Mouse (Mus musculus): ENCODE measurements around the gene Gpr155. TPM values are rescaled to one million over a fixed set of nuclear protein-coding genes. Genes with fewer than 3 reads are reported as not detected.

The Gpr155 gene
- polyA plus RNA-seq, 1 experiment, result 4.6 TPM

- H3K27ac ChIP-seq (ENCODE audit: control insufficient read depth, insufficient read depth, low read depth, low read length, poor library complexity), result no peak overlapping the region
- TF ChIP-seq CTCF (IDR thresholded peaks at IDR 0.05; ENCODE audit: control insufficient read depth, insufficient read depth, low read length), result no peak
- no peak for TF ChIP-seq POLR2A (IDR thresholded peaks at IDR 0.05; ENCODE audit: borderline replicate concordance, control insufficient read depth, low read depth, low read length)
- WGBS, result 91% methylated on average over 18 of the region's 18 CpGs
Measured at GRCm38 (mm10) chr2:73357004-73357403, 29.4 kb downstream of the Gpr155 start.

GRCm38 (mm10) chr2:73351927-73352374, 34.4 kb downstream of the Gpr155 start:
- H3K27ac ChIP-seq (ENCODE audit: control insufficient read depth, insufficient read depth, low read depth, low read length, poor library complexity), result no peak overlapping the region
- no peaks in the 10 kb centered on the region for H3K4me1 ChIP-seq (ENCODE audit: control insufficient read depth, insufficient read depth, low read length)
- TF ChIP-seq CTCF (IDR thresholded peaks at IDR 0.05; ENCODE audit: control insufficient read depth, insufficient read depth, low read length) (no peak), POLR2A (IDR thresholded peaks at IDR 0.05; ENCODE audit: borderline replicate concordance, control insufficient read depth, low read depth, low read length) (no peak)
- no peak overlapping the region for H3K4me3 ChIP-seq (replicated peaks; ENCODE audit: control insufficient read depth, low read depth, low read length)
- 75% methylated on average over 7 of the region's 7 CpGs for WGBS

More at GRCm38 (mm10) chr2:73357004-73357403, 29.4 kb downstream of the Gpr155 start:
- H3K4me1 ChIP-seq (ENCODE audit: control insufficient read depth, insufficient read depth, low read length), result peaks cover 1% of the 10 kb centered on the region
- H3K4me3 ChIP-seq (replicated peaks; ENCODE audit: control insufficient read depth, low read depth, low read length), result no peak overlapping the region

- Histone ChIP-seq H3K4me1 (ENCODE audit: control insufficient read depth, insufficient read depth, low read length) (no peaks in the 10 kb centered on the region), H3K27ac (ENCODE audit: control insufficient read depth, insufficient read depth, low read depth, low read length, poor library complexity) (no peak overlapping the region), H3K4me3 (replicated peaks; ENCODE audit: control insufficient read depth, low read depth, low read length) (no peak overlapping the region)
- TF ChIP-seq CTCF (IDR thresholded peaks at IDR 0.05; ENCODE audit: control insufficient read depth, insufficient read depth, low read length) (no peak), POLR2A (IDR thresholded peaks at IDR 0.05; ENCODE audit: borderline replicate concordance, control insufficient read depth, low read depth, low read length) (no peak)
- WGBS, result 78% methylated on average over 5 of the region's 5 CpGs
Measured at GRCm38 (mm10) chr2:73351496-73351895, 34.9 kb downstream of the Gpr155 start.

- TF ChIP-seq CTCF (IDR thresholded peaks at IDR 0.05; ENCODE audit: control insufficient read depth, insufficient read depth, low read length) (no peak), POLR2A (IDR thresholded peaks at IDR 0.05; ENCODE audit: borderline replicate concordance, control insufficient read depth, low read depth, low read length) (no peak)
- H3K4me1 ChIP-seq (ENCODE audit: control insufficient read depth, insufficient read depth, low read length), result no peaks in the 10 kb centered on the region
- 90% methylated on average over 6 of the region's 6 CpGs for WGBS
- H3K27ac ChIP-seq (ENCODE audit: control insufficient read depth, insufficient read depth, low read depth, low read length, poor library complexity), result no peak overlapping the region
- H3K4me3 ChIP-seq (replicated peaks; ENCODE audit: control insufficient read depth, low read depth, low read length), result no peak overlapping the region
Measured at GRCm38 (mm10) chr2:73348221-73348620, 38.2 kb downstream of the Gpr155 start.

GRCm38 (mm10) chr2:73347766-73348165, 38.6 kb downstream of the Gpr155 start:
- Histone ChIP-seq H3K4me3 (replicated peaks; ENCODE audit: control insufficient read depth, low read depth, low read length) (no peak overlapping the region), H3K4me1 (ENCODE audit: control insufficient read depth, insufficient read depth, low read length) (no peaks in the 10 kb centered on the region), H3K27ac (ENCODE audit: control insufficient read depth, insufficient read depth, low read depth, low read length, poor library complexity) (no peak overlapping the region)
- WGBS, result 94% methylated on average over 9 of the region's 9 CpGs
- TF ChIP-seq POLR2A (IDR thresholded peaks at IDR 0.05; ENCODE audit: borderline replicate concordance, control insufficient read depth, low read depth, low read length), result no peak
- TF ChIP-seq CTCF (IDR thresholded peaks at IDR 0.05; ENCODE audit: control insufficient read depth, insufficient read depth, low read length), result no peak

GRCm38 (mm10) chr2:73347136-73347535, 39.2 kb downstream of the Gpr155 start:
- TF ChIP-seq CTCF (IDR thresholded peaks at IDR 0.05; ENCODE audit: control insufficient read depth, insufficient read depth, low read length) (no peak), POLR2A (IDR thresholded peaks at IDR 0.05; ENCODE audit: borderline replicate concordance, control insufficient read depth, low read depth, low read length) (no peak)
- H3K27ac ChIP-seq (ENCODE audit: control insufficient read depth, insufficient read depth, low read depth, low read length, poor library complexity), result no peak overlapping the region
- no peak overlapping the region for H3K4me3 ChIP-seq (replicated peaks; ENCODE audit: control insufficient read depth, low read depth, low read length)
- 81% methylated on average over 6 of the region's 6 CpGs for WGBS
- no peaks in the 10 kb centered on the region for H3K4me1 ChIP-seq (ENCODE audit: control insufficient read depth, insufficient read depth, low read length)

GRCm38 (mm10) chr2:73346345-73347086, 39.9 kb downstream of the Gpr155 start:
- WGBS, result 77% methylated on average over 13 of the region's 13 CpGs

GRCm38 (mm10) chr2:73345204-73345603, 41.2 kb downstream of the Gpr155 start:
- Histone ChIP-seq H3K4me3 (replicated peaks; ENCODE audit: control insufficient read depth, low read depth, low read length) (no peak overlapping the region), H3K27ac (ENCODE audit: control insufficient read depth, insufficient read depth, low read depth, low read length, poor library complexity) (no peak overlapping the region), H3K4me1 (ENCODE audit: control insufficient read depth, insufficient read depth, low read length) (no peaks in the 10 kb centered on the region)
- 91% methylated on average over 4 of the region's 4 CpGs for WGBS
- TF ChIP-seq POLR2A (IDR thresholded peaks at IDR 0.05; ENCODE audit: borderline replicate concordance, control insufficient read depth, low read depth, low read length) (no peak), CTCF (IDR thresholded peaks at IDR 0.05; ENCODE audit: control insufficient read depth, insufficient read depth, low read length) (no peak)

More at GRCm38 (mm10) chr2:73346345-73347086, 39.9 kb downstream of the Gpr155 start:
- no peaks in the 10 kb centered on the region for H3K4me1 ChIP-seq (ENCODE audit: control insufficient read depth, insufficient read depth, low read length)
- no peak overlapping the region for H3K27ac ChIP-seq (ENCODE audit: control insufficient read depth, insufficient read depth, low read depth, low read length, poor library complexity)
- no peak overlapping the region for H3K4me3 ChIP-seq (replicated peaks; ENCODE audit: control insufficient read depth, low read depth, low read length)
- TF ChIP-seq CTCF (IDR thresholded peaks at IDR 0.05; ENCODE audit: control insufficient read depth, insufficient read depth, low read length) (no peak), POLR2A (IDR thresholded peaks at IDR 0.05; ENCODE audit: borderline replicate concordance, control insufficient read depth, low read depth, low read length) (no peak)
